Mouse (Mus musculus): Measurements from ENCODE around the gene Homer3. TPM values are rescaled to one million over a fixed set of nuclear protein-coding genes. Genes with fewer than 3 reads are reported as not detected.

The Homer3 gene
- polyA plus RNA-seq, 1 experiment from 2014 or later: 54.1 TPM

GRCm38 (mm10) chr8:70246622-70247021 is 36.0 kb upstream of the Homer3 start:
- H3K4me1 ChIP-seq (ENCODE audit: insufficient read depth, low read depth, low read length): no peaks in the 10 kb centered on the region
- peaks cover 38% of the 10 kb centered on the region for H3K36me3 ChIP-seq (ENCODE audit: insufficient read depth, low read length)
- DNase-seq (ENCODE audit: low spot score) (no peak), ATAC-seq (no peak)
- no peaks in the 10 kb centered on the region for H3K9me3 ChIP-seq (ENCODE audit: low read length)
- H3K27ac ChIP-seq (ENCODE audit: low read length): no peak overlapping the region
- no peak overlapping the region for H3K9ac ChIP-seq (replicated peaks; ENCODE audit: low read depth)
- no peaks in the 10 kb centered on the region for H3K27me3 ChIP-seq (replicated peaks; ENCODE audit: insufficient read depth, low read length)
- no peak for TF ChIP-seq EP300 (IDR thresholded peaks at IDR 0.05)
- no peak for TF ChIP-seq CTCF (IDR thresholded peaks at IDR 0.05)
- H3K4me3 ChIP-seq (ENCODE audit: low read depth, low read length): no peak overlapping the region
- H3K4me2 ChIP-seq (replicated peaks; ENCODE audit: low read depth, low read length): no peak overlapping the region
- WGBS: 92% methylated on average over 6 of the region's 6 CpGs

GRCm38 (mm10) chr8:70247841-70248240 is 34.8 kb upstream of the Homer3 start:
- Histone ChIP-seq H3K4me2 (replicated peaks; ENCODE audit: low read depth, low read length) (no peak overlapping the region), H3K9me3 (ENCODE audit: low read length) (no peaks in the 10 kb centered on the region), H3K9ac (replicated peaks; ENCODE audit: low read depth) (no peak overlapping the region), H3K4me3 (ENCODE audit: low read depth, low read length) (no peak overlapping the region), H3K27me3 (replicated peaks; ENCODE audit: insufficient read depth, low read length) (no peaks in the 10 kb centered on the region), H3K27ac (ENCODE audit: low read length) (no peak overlapping the region), H3K4me1 (ENCODE audit: insufficient read depth, low read depth, low read length) (no peaks in the 10 kb centered on the region), H3K36me3 (ENCODE audit: insufficient read depth, low read length) (peaks cover 50% of the 10 kb centered on the region)
- DNase-seq (ENCODE audit: low spot score) (no peak), ATAC-seq (no peak)
- WGBS: 94% methylated on average over 3 of the region's 3 CpGs
- TF ChIP-seq EP300 (IDR thresholded peaks at IDR 0.05) (no peak), CTCF (IDR thresholded peaks at IDR 0.05) (no peak)

- DNase-seq (ENCODE audit: low spot score) (no peak), ATAC-seq (no peak)
- H3K9me3 ChIP-seq (ENCODE audit: low read length): no peaks in the 10 kb centered on the region
- no peak overlapping the region for H3K9ac ChIP-seq (replicated peaks; ENCODE audit: low read depth)
- peak; percentile 50 for TF ChIP-seq CTCF (IDR thresholded peaks at IDR 0.05)
- no peak for TF ChIP-seq EP300 (IDR thresholded peaks at IDR 0.05)
- no peak overlapping the region for H3K27ac ChIP-seq (ENCODE audit: low read length)
- no peaks in the 10 kb centered on the region for H3K27me3 ChIP-seq (replicated peaks; ENCODE audit: insufficient read depth, low read length)
- WGBS: 71% methylated on average over 1 of the region's 1 CpGs
- no peaks in the 10 kb centered on the region for H3K4me1 ChIP-seq (ENCODE audit: insufficient read depth, low read depth, low read length)
- peaks cover 56% of the 10 kb centered on the region for H3K36me3 ChIP-seq (ENCODE audit: insufficient read depth, low read length)
- no peak overlapping the region for H3K4me2 ChIP-seq (replicated peaks; ENCODE audit: low read depth, low read length)
- no peak overlapping the region for H3K4me3 ChIP-seq (ENCODE audit: low read depth, low read length)
These were observed 28.0 kb upstream of the Homer3 start for GRCm38 (mm10) chr8:70254628-70255027.

GRCm38 (mm10) chr8:70257456-70257855 is 25.2 kb upstream of the Homer3 start:
- no peak overlapping the region for H3K4me2 ChIP-seq (replicated peaks; ENCODE audit: low read depth, low read length)
- H3K36me3 ChIP-seq (ENCODE audit: insufficient read depth, low read length): peaks cover 51% of the 10 kb centered on the region
- 88% methylated on average over 3 of the region's 3 CpGs for WGBS
- no peak overlapping the region for H3K9ac ChIP-seq (replicated peaks; ENCODE audit: low read depth)
- no peaks in the 10 kb centered on the region for H3K27me3 ChIP-seq (replicated peaks; ENCODE audit: insufficient read depth, low read length)
- ATAC-seq (no peak), DNase-seq (ENCODE audit: low spot score) (no peak)
- no peaks in the 10 kb centered on the region for H3K4me1 ChIP-seq (ENCODE audit: insufficient read depth, low read depth, low read length)
- H3K4me3 ChIP-seq (ENCODE audit: low read depth, low read length): no peak overlapping the region
- no peak overlapping the region for H3K27ac ChIP-seq (ENCODE audit: low read length)
- H3K9me3 ChIP-seq (ENCODE audit: low read length): no peaks in the 10 kb centered on the region
- TF ChIP-seq CTCF (IDR thresholded peaks at IDR 0.05) (no peak), EP300 (IDR thresholded peaks at IDR 0.05) (no peak)

GRCm38 (mm10) chr8:70258600-70258999 is 24.0 kb upstream of the Homer3 start:
- peak; percentile 52 for DNase-seq (ENCODE audit: low spot score)
- ATAC-seq: peak; percentile 81
- TF ChIP-seq CTCF (IDR thresholded peaks at IDR 0.05) (no peak), EP300 (IDR thresholded peaks at IDR 0.05) (no peak)

GRCm38 (mm10) chr8:70259043-70259442 is 23.6 kb upstream of the Homer3 start:
- no peak overlapping the region for H3K4me3 ChIP-seq (ENCODE audit: low read depth, low read length)
- H3K4me1 ChIP-seq (ENCODE audit: insufficient read depth, low read depth, low read length): no peaks in the 10 kb centered on the region
- H3K27ac ChIP-seq (ENCODE audit: low read length): no peak overlapping the region
- no peaks in the 10 kb centered on the region for H3K27me3 ChIP-seq (replicated peaks; ENCODE audit: insufficient read depth, low read length)
- 0 out of 2 replicates have a peak, but pooled peaks have one; percentile 22 for ATAC-seq
- WGBS: 43% methylated on average over 2 of the region's 2 CpGs
- no peak for DNase-seq (ENCODE audit: low spot score)
- H3K9me3 ChIP-seq (ENCODE audit: low read length): no peaks in the 10 kb centered on the region
- H3K36me3 ChIP-seq (ENCODE audit: insufficient read depth, low read length): peaks cover 42% of the 10 kb centered on the region
- TF ChIP-seq CTCF (IDR thresholded peaks at IDR 0.05) (no peak), EP300 (IDR thresholded peaks at IDR 0.05) (no peak)
- H3K4me2 ChIP-seq (replicated peaks; ENCODE audit: low read depth, low read length): no peak overlapping the region
- H3K9ac ChIP-seq (replicated peaks; ENCODE audit: low read depth): no peak overlapping the region

More at GRCm38 (mm10) chr8:70258600-70258999, 24.0 kb upstream of the Homer3 start:
- H3K27me3 ChIP-seq (replicated peaks; ENCODE audit: insufficient read depth, low read length): no peaks in the 10 kb centered on the region
- H3K9ac ChIP-seq (replicated peaks; ENCODE audit: low read depth): no peak overlapping the region
- H3K27ac ChIP-seq (ENCODE audit: low read length): no peak overlapping the region
- no peak overlapping the region for H3K4me2 ChIP-seq (replicated peaks; ENCODE audit: low read depth, low read length)
- H3K9me3 ChIP-seq (ENCODE audit: low read length): no peaks in the 10 kb centered on the region
- no peaks in the 10 kb centered on the region for H3K4me1 ChIP-seq (ENCODE audit: insufficient read depth, low read depth, low read length)
- peaks cover 46% of the 10 kb centered on the region for H3K36me3 ChIP-seq (ENCODE audit: insufficient read depth, low read length)
- no peak overlapping the region for H3K4me3 ChIP-seq (ENCODE audit: low read depth, low read length)
- WGBS: 62% methylated on average over 5 of the region's 5 CpGs

GRCm38 (mm10) chr8:70267674-70268073 is 15.0 kb upstream of the Homer3 start:
- H3K27me3 ChIP-seq (replicated peaks; ENCODE audit: insufficient read depth, low read length): no peaks in the 10 kb centered on the region
- H3K4me1 ChIP-seq (ENCODE audit: insufficient read depth, low read depth, low read length): no peaks in the 10 kb centered on the region
- no peak overlapping the region for H3K4me2 ChIP-seq (replicated peaks; ENCODE audit: low read depth, low read length)
- TF ChIP-seq CTCF (IDR thresholded peaks at IDR 0.05): no peak
- TF ChIP-seq EP300 (IDR thresholded peaks at IDR 0.05): no peak
- DNase-seq (ENCODE audit: low spot score) (no peak), ATAC-seq (no peak)
- H3K9me3 ChIP-seq (ENCODE audit: low read length): no peaks in the 10 kb centered on the region
- no peak overlapping the region for H3K9ac ChIP-seq (replicated peaks; ENCODE audit: low read depth)
- peaks cover 6% of the 10 kb centered on the region; the same call in 1 of the 2 replicates for H3K36me3 ChIP-seq (ENCODE audit: insufficient read depth, low read length)
- H3K4me3 ChIP-seq (ENCODE audit: low read depth, low read length): no peak overlapping the region
- 64% methylated on average over 3 of the region's 3 CpGs for WGBS
- H3K27ac ChIP-seq (ENCODE audit: low read length): no peak overlapping the region

Data from lung, postnatal 0 days (tissue).